8 mouse cellular contexts compared by ENCODE assay signal in the genomic region with DNA sequence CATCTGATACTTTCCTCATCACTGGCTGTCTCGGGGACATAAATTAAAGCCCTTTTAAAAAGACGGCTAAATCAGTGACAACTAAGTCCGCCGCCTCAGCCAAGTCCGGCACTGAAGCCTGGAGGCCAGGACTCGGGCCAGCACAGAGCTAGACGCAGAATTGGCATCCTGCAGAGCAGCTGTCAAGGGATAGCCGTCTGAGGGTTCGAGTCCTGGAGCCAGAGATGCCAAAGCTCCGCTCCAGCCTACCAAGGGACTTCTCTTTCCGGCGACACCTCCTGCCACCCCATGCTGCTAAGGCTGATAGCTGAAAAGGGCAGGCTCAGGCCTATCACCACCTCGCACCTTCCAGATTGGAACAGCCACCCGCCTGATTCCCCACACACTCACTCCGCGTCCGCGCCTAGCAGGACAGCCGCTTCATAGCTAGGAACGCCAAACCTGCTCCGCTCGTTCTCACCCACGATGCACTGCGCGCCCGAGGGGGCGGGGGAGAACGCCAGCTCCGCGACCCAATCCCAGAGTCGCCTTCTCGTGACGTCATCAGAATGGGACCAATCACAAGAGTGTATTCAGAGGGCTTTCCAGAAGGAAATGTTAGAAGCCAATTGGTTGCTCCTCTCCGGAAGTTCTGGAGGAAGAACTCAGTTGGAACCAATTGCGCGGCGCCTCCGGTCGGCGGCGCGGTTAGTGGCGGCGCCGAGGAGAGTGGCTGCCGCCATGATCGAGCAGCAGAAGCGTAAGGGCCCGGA. TPM values are rescaled to one million over a fixed set of nuclear protein-coding genes. Genes with fewer than 3 reads are reported as not detected.
DNase-seq lines count a peak whose midpoint lies in the region; ATAC-seq lines count a peak whose summit lies in the region.

A gene (minus strand): TSS at position 458 of the 752 bp plus-strand sequence.
A gene (plus strand): TSS at position 647 of the 752 bp plus-strand sequence.

- H3K27ac ChIP-seq in hindbrain, embryonic 16.5 days (ENCODE audit: low read depth, low read length), result peak within 1 kb of the TSS; percentile 90
- peak within 1 kb of the TSS; percentile 54 for H3K27ac ChIP-seq in macrophage

- ATAC-seq in hindbrain, embryonic 16.5 days, result peak; percentile 99

- H3K9ac ChIP-seq in hindbrain, embryonic 16.5 days (ENCODE audit: low read depth, low read length), result peak within 1 kb of the TSS; percentile 97

- H3K79me2 ChIP-seq in macrophage (ENCODE audit: inconsistent target), result peaks cover 84% of the 10 kb centered on the region

- H3K9me3 ChIP-seq in hindbrain, embryonic 16.5 days (ENCODE audit: control insufficient read depth, low read length), result no peaks in the 10 kb centered on the region

- H3K4me1 ChIP-seq in hindbrain, embryonic 16.5 days (ENCODE audit: control insufficient read depth, insufficient read depth, low read depth, low read length), result peaks cover 17% of the 10 kb centered on the region

- H3K4me2 ChIP-seq in hindbrain, embryonic 16.5 days (ENCODE audit: low read length), result peak within 1 kb of the TSS; percentile 81

- DNase-seq in WW6 (ENCODE audit: low read depth, low spot score), result peak; percentile 98
- peak; percentile 97 to 99 for DNase-seq in cerebellum, postnatal 4 days (ENCODE audit: low spot score in 2 of 2)
- peak; percentile 100 for DNase-seq in gastrocnemius, adult 18-20 months (ENCODE audit: low spot score)
- peak; percentile 99 for DNase-seq in left cerebral cortex, adult 18-20 months (ENCODE audit: low spot score in 2 of 2)
- DNase-seq in right cerebral cortex, adult 18-20 months, result peak; percentile 100
- peak; percentile 98 for DNase-seq in urinary bladder, postnatal 10 days (ENCODE audit: low spot score)

- H3K27me3 ChIP-seq in hindbrain, embryonic 16.5 days (replicated peaks; ENCODE audit: control insufficient read depth, insufficient read depth, low read length), result no peaks in the 10 kb centered on the region

- H3K4me3 ChIP-seq in hindbrain, embryonic 16.5 days (ENCODE audit: low read length), result peak within 1 kb of the TSS; percentile 92
- peak within 1 kb of the TSS; percentile 98 for H3K4me3 ChIP-seq in macrophage (ENCODE audit: inconsistent target)

- H3K36me3 ChIP-seq in hindbrain, embryonic 16.5 days (ENCODE audit: control insufficient read depth, insufficient read depth, low read length), result peaks cover 5% of the 10 kb centered on the region; the same call in 1 of the 2 replicates
- peaks cover 7% of the 10 kb centered on the region; the same call in 1 of the 2 replicates for H3K36me3 ChIP-seq in macrophage (ENCODE audit: inconsistent target)

- under 1% methylated on average over 47 of the region's 49 CpGs for WGBS in hindbrain, embryonic 16.5 days
- under 1% methylated on average over 48 of the region's 49 CpGs for WGBS in macrophage (ENCODE audit: missing documents)

RNA-seq across cellular contexts. Expression of the first gene that starts in this region (rescaled TPM):
- 10 to 100 TPM; 42.5 to 44.8 TPM for total RNA-seq in gastrocnemius, adult 18-20 months (2021)
- 81.0 and 85.4 TPM in 2 replicates for polyA plus RNA-seq in hindbrain, embryonic 16.5 days (2015; fragmentation: Nextera tagmentation; extraction: Ambion mirVana)
- total RNA-seq in left cerebral cortex, adult 18-20 months (2021), result 10 to 100 TPM; 59.3 to 70.6 TPM
- 10 to 100 TPM in 17 of 26 experiments, 1 to 10 TPM in 9; 4.0 to 22.6 (median 12.6) TPM for total RNA-seq in macrophage (2018; cell fraction: chromatin; rRNA removed)
- 10 to 100 TPM; 11.9 to 28.3 (median 19.9) TPM for total RNA-seq in macrophage (2018; cell fraction: cytosol; rRNA removed)
- total RNA-seq in macrophage (2018; cell fraction: nucleus; rRNA removed), result 10 to 100 TPM in 12 of 26 experiments, 1 to 10 TPM in 14; 5.3 to 23.1 (median 9.1) TPM
- 18.6 to 32.0 TPM (median 25.5 TPM) in 3 replicates for polyA plus RNA-seq in macrophage (2018)

RNA-seq across cellular contexts. Expression of the second gene that starts in this region (rescaled TPM):
- total RNA-seq in gastrocnemius, adult 18-20 months (2021), result 10 to 100 TPM; 11.6 to 11.7 TPM
- polyA plus RNA-seq in hindbrain, embryonic 16.5 days (2015; fragmentation: Nextera tagmentation; extraction: Ambion mirVana), result 81.1 and 90.0 TPM in 2 replicates
- 10 to 100 TPM; 21.9 to 24.3 TPM for total RNA-seq in left cerebral cortex, adult 18-20 months (2021)
- 10 to 100 TPM; 20.3 to 55.8 (median 45.1) TPM for total RNA-seq in macrophage (2018; cell fraction: chromatin; rRNA removed)
- 10 to 100 TPM; 13.5 to 24.6 (median 19.6) TPM for total RNA-seq in macrophage (2018; cell fraction: cytosol; rRNA removed)
- total RNA-seq in macrophage (2018; cell fraction: nucleus; rRNA removed), result 10 to 100 TPM; 13.4 to 48.1 (median 24.0) TPM
- polyA plus RNA-seq in macrophage (2018), result 16.4 to 36.1 TPM (median 19.1 TPM) in 3 replicates

Comparison
In these comparisons a context has a peak if more than half of its experiments do, and no peak if none do; other contexts are left out.
1. Peak in every context shown above with its lines: DNase-seq, ATAC-seq, H3K4me3 ChIP-seq and H3K27ac ChIP-seq.